Mouse (Mus musculus): Measurements from ENCODE around the gene Slc29a1. TPM values are rescaled to one million over a fixed set of nuclear protein-coding genes. Genes with fewer than 3 reads are reported as not detected.

The Slc29a1 gene
- polyA plus RNA-seq, 1 experiment from 2014 or later: 74.1 TPM

- WGBS (ENCODE audit: missing documents): 51% methylated on average over 5 of the region's 5 CpGs
- H3K4me3 ChIP-seq (ENCODE audit: inconsistent target): no peak overlapping the region
- no peaks in the 10 kb centered on the region for H3K36me3 ChIP-seq (ENCODE audit: inconsistent target)
- no peak overlapping the region for H3K27ac ChIP-seq
- no peaks in the 10 kb centered on the region for H3K79me2 ChIP-seq (ENCODE audit: inconsistent target)
These were observed 49.2 kb downstream of the Slc29a1 start for GRCm38 (mm10) chr17:45550253-45550652.

GRCm38 (mm10) chr17:45549617-45550181, 49.7 kb downstream of the Slc29a1 start, which contains the start of gene Tmem151b:
Gene Tmem151b, minus strand, starts transcription at chr17:45549677.
- H3K36me3 ChIP-seq (ENCODE audit: inconsistent target): no peaks in the 10 kb centered on the region
- no peaks in the 10 kb centered on the region for H3K79me2 ChIP-seq (ENCODE audit: inconsistent target)
- H3K27ac ChIP-seq: no peak within 1 kb of the TSS
- 16% methylated on average over 12 of the region's 29 CpGs for WGBS (ENCODE audit: missing documents)
- no peak within 1 kb of the TSS for H3K4me3 ChIP-seq (ENCODE audit: inconsistent target)

- no peak overlapping the region for H3K4me3 ChIP-seq (ENCODE audit: inconsistent target)
- H3K79me2 ChIP-seq (ENCODE audit: inconsistent target): no peaks in the 10 kb centered on the region
- H3K27ac ChIP-seq: no peak overlapping the region
- H3K36me3 ChIP-seq (ENCODE audit: inconsistent target): no peaks in the 10 kb centered on the region
- WGBS (ENCODE audit: missing documents): 6% methylated on average over 56 of the region's 68 CpGs
These were observed 50.6 kb downstream of the Slc29a1 start for GRCm38 (mm10) chr17:45548541-45549512.

GRCm38 (mm10) chr17:45547461-45548190, 51.8 kb downstream of the Slc29a1 start:
- no peak overlapping the region for H3K4me3 ChIP-seq (ENCODE audit: inconsistent target)
- H3K79me2 ChIP-seq (ENCODE audit: inconsistent target): no peaks in the 10 kb centered on the region
- no peaks in the 10 kb centered on the region for H3K36me3 ChIP-seq (ENCODE audit: inconsistent target)
- 88% methylated on average over 5 of the region's 5 CpGs for WGBS (ENCODE audit: missing documents)
- H3K27ac ChIP-seq: no peak overlapping the region

- Histone ChIP-seq H3K36me3 (ENCODE audit: inconsistent target) (no peaks in the 10 kb centered on the region), H3K79me2 (ENCODE audit: inconsistent target) (no peaks in the 10 kb centered on the region), H3K4me3 (ENCODE audit: inconsistent target) (no peak overlapping the region), H3K27ac (no peak overlapping the region)
- 73% methylated on average over 16 of the region's 16 CpGs for WGBS (ENCODE audit: missing documents)
These were observed 52.5 kb downstream of the Slc29a1 start for GRCm38 (mm10) chr17:45546941-45547340.

GRCm38 (mm10) chr17:45545278-45545961, 54.0 kb downstream of the Slc29a1 start:
- Histone ChIP-seq H3K4me3 (ENCODE audit: inconsistent target) (no peak overlapping the region), H3K36me3 (ENCODE audit: inconsistent target) (no peaks in the 10 kb centered on the region), H3K79me2 (ENCODE audit: inconsistent target) (no peaks in the 10 kb centered on the region), H3K27ac (no peak overlapping the region)
- WGBS (ENCODE audit: missing documents): 5% methylated on average over 74 of the region's 74 CpGs

GRCm38 (mm10) chr17:45544873-45545277, 54.5 kb downstream of the Slc29a1 start:
- 3% methylated on average over 46 of the region's 46 CpGs for WGBS (ENCODE audit: missing documents)
- Histone ChIP-seq H3K79me2 (ENCODE audit: inconsistent target) (no peaks in the 10 kb centered on the region), H3K36me3 (ENCODE audit: inconsistent target) (no peaks in the 10 kb centered on the region), H3K27ac (no peak overlapping the region), H3K4me3 (ENCODE audit: inconsistent target) (no peak overlapping the region)

- Histone ChIP-seq H3K4me3 (ENCODE audit: inconsistent target) (no peak overlapping the region), H3K36me3 (ENCODE audit: inconsistent target) (no peaks in the 10 kb centered on the region), H3K79me2 (ENCODE audit: inconsistent target) (no peaks in the 10 kb centered on the region), H3K27ac (no peak overlapping the region)
- WGBS (ENCODE audit: missing documents): 8% methylated on average over 23 of the region's 24 CpGs
These were observed 55.2 kb downstream of the Slc29a1 start for GRCm38 (mm10) chr17:45544001-45544872.

GRCm38 (mm10) chr17:45543115-45543514, 56.3 kb downstream of the Slc29a1 start:
- 59% methylated on average over 1 of the region's 1 CpGs for WGBS (ENCODE audit: missing documents)
- Histone ChIP-seq H3K79me2 (ENCODE audit: inconsistent target) (no peaks in the 10 kb centered on the region), H3K36me3 (ENCODE audit: inconsistent target) (no peaks in the 10 kb centered on the region), H3K4me3 (ENCODE audit: inconsistent target) (no peak overlapping the region), H3K27ac (no peak overlapping the region)

GRCm38 (mm10) chr17:45542705-45543104, 56.7 kb downstream of the Slc29a1 start:
- WGBS (ENCODE audit: missing documents): 90% methylated on average over 2 of the region's 2 CpGs
- H3K36me3 ChIP-seq (ENCODE audit: inconsistent target): no peaks in the 10 kb centered on the region
- no peak overlapping the region for H3K4me3 ChIP-seq (ENCODE audit: inconsistent target)
- H3K79me2 ChIP-seq (ENCODE audit: inconsistent target): no peaks in the 10 kb centered on the region
- no peak overlapping the region for H3K27ac ChIP-seq

- no peaks in the 10 kb centered on the region for H3K36me3 ChIP-seq (ENCODE audit: inconsistent target)
- no peak overlapping the region for H3K4me3 ChIP-seq (ENCODE audit: inconsistent target)
- 41% methylated on average over 6 of the region's 6 CpGs for WGBS (ENCODE audit: missing documents)
- H3K79me2 ChIP-seq (ENCODE audit: inconsistent target): no peaks in the 10 kb centered on the region
- no peak overlapping the region for H3K27ac ChIP-seq
These were observed 57.3 kb downstream of the Slc29a1 start for GRCm38 (mm10) chr17:45542129-45542528.

GRCm38 (mm10) chr17:45539664-45540063, 59.7 kb downstream of the Slc29a1 start:
- whole genome bisulfite sequencing (ENCODE audit: missing documents): 72% methylated on average over 19 of the region's 21 CpGs

GRCm38 (mm10) chr17:45538394-45538793, 61.0 kb downstream of the Slc29a1 start:
- Histone ChIP-seq H3K36me3 (ENCODE audit: inconsistent target) (no peaks in the 10 kb centered on the region), H3K27ac (no peak overlapping the region), H3K4me3 (ENCODE audit: inconsistent target) (no peak overlapping the region), H3K79me2 (ENCODE audit: inconsistent target) (no peaks in the 10 kb centered on the region)
- 65% methylated on average over 4 of the region's 4 CpGs for WGBS (ENCODE audit: missing documents)

More at GRCm38 (mm10) chr17:45539664-45540063, 59.7 kb downstream of the Slc29a1 start:
- Histone ChIP-seq H3K79me2 (ENCODE audit: inconsistent target) (no peaks in the 10 kb centered on the region), H3K36me3 (ENCODE audit: inconsistent target) (no peaks in the 10 kb centered on the region), H3K4me3 (ENCODE audit: inconsistent target) (no peak overlapping the region), H3K27ac (no peak overlapping the region)
